Mouse (Mus musculus): ENCODE data around the gene Zc3h12d. TPM values are rescaled to one million over a fixed set of nuclear protein-coding genes. Genes with fewer than 3 reads are reported as not detected.
A peak's percentile ranks its signal among the peaks of the same experiment; 100 is the strongest.

Zc3h12d gene
- total RNA-seq, 2 experiments from 2014 or later = 0.16 to 0.22 TPM

- DNase-seq (ENCODE audit: low spot score in 2 of 2) = no peak
Measured at GRCm38 (mm10) chr10:7838874-7839421, 6.7 kb downstream of the Zc3h12d start.

GRCm38 (mm10) chr10:7839551-7840352, 7.5 kb downstream of the Zc3h12d start:
- DNase-seq (ENCODE audit: low spot score in 2 of 2) = no peak

- no peak for DNase-seq (ENCODE audit: low spot score in 2 of 2)
Measured at GRCm38 (mm10) chr10:7840353-7840733, 8.1 kb downstream of the Zc3h12d start.

- no peak for DNase-seq (ENCODE audit: low spot score in 2 of 2)
Measured at GRCm38 (mm10) chr10:7840785-7841184, 8.5 kb downstream of the Zc3h12d start.

GRCm38 (mm10) chr10:7841571-7842080, 9.4 kb downstream of the Zc3h12d start:
- DNase-seq (ENCODE audit: low spot score in 2 of 2) = peak in 1 of 2 experiments; percentile 41

- no peak for DNase-seq (ENCODE audit: low spot score in 2 of 2)
Measured at GRCm38 (mm10) chr10:7843181-7843580, 10.9 kb downstream of the Zc3h12d start.

- no peak for DNase-seq (ENCODE audit: low spot score in 2 of 2)
Measured at GRCm38 (mm10) chr10:7844161-7844560, 11.9 kb downstream of the Zc3h12d start.

GRCm38 (mm10) chr10:7845136-7845535, 12.9 kb downstream of the Zc3h12d start:
- no peak for DNase-seq (ENCODE audit: low spot score in 2 of 2)

- no peak for DNase-seq (ENCODE audit: low spot score in 2 of 2)
Measured at GRCm38 (mm10) chr10:7845991-7846390, 13.7 kb downstream of the Zc3h12d start.

- DNase-seq (ENCODE audit: low spot score in 2 of 2) = no peak
Measured at GRCm38 (mm10) chr10:7847166-7847605, 14.9 kb downstream of the Zc3h12d start.

GRCm38 (mm10) chr10:7851891-7852290, 19.6 kb downstream of the Zc3h12d start:
- no peak for DNase-seq (ENCODE audit: low spot score in 2 of 2)

- peak in 1 of 2 experiments; percentile 3 for DNase-seq (ENCODE audit: low spot score in 2 of 2)
Measured at GRCm38 (mm10) chr10:7860494-7860893, 28.2 kb downstream of the Zc3h12d start.

- peak in 1 of 2 experiments; percentile 3 for DNase-seq (ENCODE audit: low spot score in 2 of 2)
Measured at GRCm38 (mm10) chr10:7861259-7861936, 29.1 kb downstream of the Zc3h12d start.

- DNase-seq (ENCODE audit: low spot score in 2 of 2) = peak in 1 of 2 experiments; percentile 4
Measured at GRCm38 (mm10) chr10:7861937-7862657, 29.8 kb downstream of the Zc3h12d start.

GRCm38 (mm10) chr10:7863411-7863810, 31.1 kb downstream of the Zc3h12d start:
- peak in 1 of 2 experiments; percentile 5 for DNase-seq (ENCODE audit: low spot score in 2 of 2)

GRCm38 (mm10) chr10:7864184-7864583, 31.9 kb downstream of the Zc3h12d start:
- peak in 1 of 2 experiments; percentile 33 for DNase-seq (ENCODE audit: low spot score in 2 of 2)

- peak in 1 of 2 experiments; percentile 1 for DNase-seq (ENCODE audit: low spot score in 2 of 2)
Measured at GRCm38 (mm10) chr10:7864806-7865205, 32.5 kb downstream of the Zc3h12d start.

GRCm38 (mm10) chr10:7866762-7867665, 34.7 kb downstream of the Zc3h12d start:
- DNase-seq (ENCODE audit: low spot score in 2 of 2) = peak; percentile 43 to 47

- no peak for DNase-seq (ENCODE audit: low spot score in 2 of 2)
Measured at GRCm38 (mm10) chr10:7867666-7868030, 35.4 kb downstream of the Zc3h12d start.

GRCm38 (mm10) chr10:7869746-7870145, 37.5 kb downstream of the Zc3h12d start:
- no peak for DNase-seq (ENCODE audit: low spot score in 2 of 2)

Data from gastrocnemius, postnatal 4 days (tissue).